Mouse (Mus musculus): ENCODE results near the gene Tmem273.

DNA sequence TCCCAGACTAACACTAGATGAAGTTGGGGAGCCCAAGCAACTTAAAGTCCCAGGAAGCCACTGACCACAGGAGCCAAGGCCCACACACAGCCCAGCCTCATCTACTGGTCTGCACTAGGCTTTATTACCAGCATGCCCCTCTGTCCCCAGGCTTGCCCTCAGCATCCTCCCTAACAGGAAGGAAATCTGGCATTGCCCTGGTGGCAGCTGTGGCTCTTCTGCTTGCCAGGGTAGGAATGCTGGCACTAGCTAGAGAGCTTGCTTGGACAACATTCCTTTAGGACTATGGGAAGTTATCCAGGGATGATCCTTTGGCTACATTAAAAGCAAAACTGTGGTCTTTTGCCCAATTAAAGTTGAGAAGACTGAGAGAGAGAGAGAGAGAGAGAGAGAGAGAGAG, 24.3 kb downstream of the Tmem273 start:
- TF ChIP-seq POLR2A (IDR thresholded peaks at IDR 0.05; ENCODE audit: borderline replicate concordance, extremely low read depth, low read depth, low read length) (no peak), CTCF (IDR thresholded peaks at IDR 0.05; ENCODE audit: insufficient read depth, low read length) (no peak)
